Mouse (Mus musculus): ENCODE results near the gene Gramd1b. TPM values are rescaled to one million over a fixed set of nuclear protein-coding genes. Genes with fewer than 3 reads are reported as not detected.
A peak's percentile ranks its signal among the peaks of the same experiment; 100 is the strongest.

The Gramd1b gene
- 947 and 1,142 TPM in 2 replicates for total RNA-seq (2021)
- long read RNA-seq, full-length matches to known transcripts: 15 of 94 reads
- long read RNA-seq, partial matches to known transcripts: 12 of 94 reads
- long read RNA-seq, other reads (novel, unspliced or antisense): 67 of 94 reads

- DNase-seq: peak; percentile 54
Measured at GRCm38 (mm10) chr9:40531027-40531621, at the start of gene Gramd1b. TSS of gene Gramd1b (minus strand) at chr9:40531383.

DNA sequence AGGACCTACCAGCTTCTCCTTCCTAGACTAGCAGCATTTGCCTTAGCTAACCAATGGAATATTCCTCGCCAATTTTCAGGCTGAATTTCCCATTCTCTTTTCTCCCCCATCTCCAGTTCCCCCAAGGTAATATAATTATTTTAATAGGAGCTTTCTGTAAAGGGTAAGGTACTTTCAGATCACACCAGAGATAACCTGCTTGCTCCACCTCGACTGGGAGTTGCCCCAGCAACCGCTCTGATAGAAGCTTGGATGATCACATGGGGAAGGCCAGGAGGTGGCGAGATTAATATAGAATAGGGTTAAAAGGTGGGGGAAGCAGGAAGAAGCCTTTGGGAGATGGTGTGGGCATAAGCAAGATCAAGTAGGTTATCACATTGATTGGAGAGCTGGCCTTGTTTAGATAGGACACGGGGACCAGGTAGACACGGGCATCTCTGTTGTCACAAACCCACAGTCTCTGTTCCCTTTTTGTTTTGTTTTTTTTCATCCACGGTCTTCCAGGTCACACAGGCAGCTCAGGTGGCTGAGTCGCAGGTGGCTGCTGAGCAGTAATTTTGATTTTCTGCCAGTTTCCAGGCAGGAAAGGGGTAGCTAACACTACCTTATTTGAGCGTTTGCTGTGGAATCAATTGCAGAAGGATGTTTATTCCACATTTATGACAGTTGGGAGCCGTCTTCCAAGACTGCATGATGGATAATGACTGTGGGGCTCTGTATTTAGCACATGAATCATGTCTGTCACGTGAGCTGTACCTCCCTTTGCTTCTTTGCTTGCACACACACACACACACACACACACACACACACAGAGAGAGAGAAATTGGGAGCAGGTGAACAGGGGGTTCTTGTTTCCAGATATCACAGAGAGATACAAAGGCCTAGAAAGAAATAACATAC lies 47.8 kb upstream of the Gramd1b start:
- DNase-seq: no peak

- DNase-seq: no peak
Measured at GRCm38 (mm10) chr9:40577132-40577531, 45.9 kb upstream of the Gramd1b start.

DNA sequence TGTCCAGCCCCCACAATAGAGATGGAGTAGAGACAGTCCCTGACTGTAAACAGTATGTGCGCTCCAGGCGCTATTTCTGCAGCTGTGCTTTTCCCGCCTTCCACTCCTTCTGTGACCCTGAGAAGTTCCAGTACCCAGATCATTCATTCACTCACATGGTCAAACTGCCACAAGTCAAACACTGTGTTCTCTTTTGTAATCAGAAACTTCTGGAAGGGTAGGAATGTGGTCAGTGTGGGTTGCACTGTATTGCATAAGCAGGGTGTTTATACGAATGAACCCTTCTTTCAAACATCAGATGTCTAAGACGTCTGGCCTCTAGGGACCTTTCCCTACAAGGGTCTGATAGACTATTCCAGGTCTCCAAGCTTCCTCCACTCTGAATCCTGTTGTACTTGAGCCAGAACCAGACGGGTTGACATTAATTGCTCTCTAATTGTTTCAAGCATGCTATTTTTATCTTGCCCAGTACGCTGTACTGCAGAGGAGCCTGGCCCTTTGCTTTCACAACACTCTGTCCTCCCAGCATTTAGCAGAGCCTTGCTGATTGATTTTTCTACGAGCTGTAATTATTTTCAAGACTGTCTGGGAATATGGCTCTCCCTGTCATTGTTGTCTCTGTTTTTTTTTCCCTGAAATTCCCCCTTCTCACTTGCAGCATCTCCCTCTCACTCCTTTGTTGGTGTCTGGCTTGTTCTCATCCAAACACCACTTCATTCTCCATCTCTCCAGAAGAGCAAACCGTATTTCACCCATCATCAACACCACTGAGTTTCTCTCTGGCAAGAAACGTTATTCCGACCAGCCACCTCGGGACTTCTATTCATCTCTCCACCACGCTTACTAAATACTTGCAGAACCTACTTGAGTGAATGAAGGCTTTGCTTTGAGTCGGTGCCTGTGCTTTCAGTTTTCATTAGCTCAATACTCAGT lies 44.1 kb upstream of the Gramd1b start:
- DNase-seq: no peak

GRCm38 (mm10) chr9:40571280-40571679 lies 40.1 kb upstream of the Gramd1b start:
- DNase-seq: no peak

DNA sequence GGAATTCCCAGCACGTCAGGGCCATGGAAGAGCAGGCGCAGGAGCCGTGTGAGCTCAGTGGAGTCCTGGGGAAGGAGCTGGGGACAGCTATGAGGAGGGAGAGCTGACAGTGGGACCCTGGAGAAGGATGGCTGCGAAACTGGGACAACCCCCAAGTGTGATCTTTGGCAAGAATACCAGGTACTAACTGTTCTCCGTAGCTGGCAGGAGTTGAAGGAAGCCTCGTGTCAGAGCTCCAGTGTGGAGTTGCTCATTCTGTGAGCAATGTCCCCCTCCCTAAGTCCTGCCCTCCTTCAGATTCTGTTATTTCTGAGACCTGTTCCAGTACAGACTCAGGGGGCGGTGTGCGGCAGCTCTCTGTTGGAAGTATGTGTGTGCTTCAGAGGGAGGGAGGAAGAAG lies 36.9 kb upstream of the Gramd1b start:
- DNase-seq: no peak

DNA sequence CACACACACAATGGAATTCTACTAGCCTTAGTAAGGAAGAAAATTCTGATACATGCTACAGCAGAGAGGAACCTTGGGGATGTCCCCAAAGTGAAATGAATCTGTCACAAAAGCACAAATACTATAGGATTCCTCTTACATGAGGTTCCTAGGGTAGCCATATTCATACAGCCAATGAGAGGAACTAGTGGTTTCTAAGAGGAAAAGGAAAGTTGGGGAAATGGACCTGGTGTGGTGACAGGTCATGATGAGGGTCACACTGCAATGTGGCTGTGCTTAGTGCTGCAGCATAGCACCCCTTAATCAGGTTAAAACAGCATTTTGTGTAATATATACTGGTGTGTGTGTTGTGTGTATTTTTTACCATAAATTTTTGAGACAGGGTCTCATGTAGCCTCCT lies 32.6 kb upstream of the Gramd1b start:
- DNase-seq: no peak

DNA sequence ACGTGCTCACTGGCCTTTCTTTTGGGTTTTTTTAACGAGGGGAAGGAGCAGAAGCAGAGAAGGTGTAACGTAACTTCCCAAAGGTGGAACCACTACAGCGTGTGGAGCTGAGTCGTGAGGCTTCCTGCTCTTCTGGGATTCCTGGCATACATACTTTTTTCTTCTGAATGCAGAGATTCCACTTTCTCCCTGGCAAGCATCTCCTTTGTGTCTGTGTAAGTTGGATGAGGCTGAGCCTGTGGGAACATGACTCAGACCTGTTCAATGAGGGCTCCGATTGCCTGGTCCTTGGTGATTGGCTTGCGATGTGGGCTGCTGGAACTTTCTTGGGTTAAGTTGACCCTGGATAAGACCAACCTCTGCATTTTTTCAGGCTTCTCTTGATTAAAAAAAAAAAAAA lies 28.5 kb upstream of the Gramd1b start:
- DNase-seq: no peak

- no peak for DNase-seq
Measured at GRCm38 (mm10) chr9:40557796-40558195, 26.6 kb upstream of the Gramd1b start.

- DNase-seq: no peak
Measured at GRCm38 (mm10) chr9:40556396-40556795, 25.2 kb upstream of the Gramd1b start.

DNA sequence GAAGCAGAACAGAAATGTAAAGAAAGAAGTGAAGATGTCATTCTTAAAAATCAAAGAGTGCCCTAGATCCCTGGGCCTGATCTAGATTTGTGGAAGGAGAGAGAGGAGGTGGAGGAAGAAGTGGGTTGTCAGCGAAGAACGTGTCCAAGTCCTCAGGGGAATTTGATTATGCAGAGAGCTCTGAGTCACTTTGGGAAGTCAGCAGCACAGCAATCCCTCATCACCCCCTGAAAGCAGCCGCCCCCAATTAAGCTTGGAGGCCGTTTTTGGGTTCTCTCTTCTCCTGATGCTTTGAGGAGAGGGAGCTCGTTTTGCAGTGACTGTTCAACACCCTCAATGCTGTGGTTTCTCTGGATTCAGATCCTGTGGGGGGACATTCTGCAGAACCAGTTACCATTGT lies 24.1 kb upstream of the Gramd1b start:
- DNase-seq: no peak

DNA sequence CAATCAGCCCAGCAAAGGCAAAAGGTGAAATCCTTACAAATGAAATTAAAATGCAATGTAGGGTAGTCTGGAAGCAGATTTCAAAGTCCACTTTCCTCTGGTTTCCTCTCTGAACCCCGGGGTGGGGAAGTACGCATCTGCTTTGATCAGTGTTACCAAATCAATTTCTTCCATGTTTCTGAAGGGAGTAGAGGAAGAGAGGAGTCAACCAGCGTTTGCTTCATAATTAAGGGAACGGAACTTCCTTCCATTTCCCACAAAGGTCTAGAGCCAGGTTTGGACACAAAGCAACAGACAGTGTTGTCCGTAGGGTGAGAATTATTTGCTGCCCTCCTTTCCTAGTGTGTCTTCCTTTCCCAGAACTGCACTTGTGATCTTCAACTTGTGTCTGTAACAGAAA lies 16.7 kb upstream of the Gramd1b start:
- DNase-seq: no peak

DNA sequence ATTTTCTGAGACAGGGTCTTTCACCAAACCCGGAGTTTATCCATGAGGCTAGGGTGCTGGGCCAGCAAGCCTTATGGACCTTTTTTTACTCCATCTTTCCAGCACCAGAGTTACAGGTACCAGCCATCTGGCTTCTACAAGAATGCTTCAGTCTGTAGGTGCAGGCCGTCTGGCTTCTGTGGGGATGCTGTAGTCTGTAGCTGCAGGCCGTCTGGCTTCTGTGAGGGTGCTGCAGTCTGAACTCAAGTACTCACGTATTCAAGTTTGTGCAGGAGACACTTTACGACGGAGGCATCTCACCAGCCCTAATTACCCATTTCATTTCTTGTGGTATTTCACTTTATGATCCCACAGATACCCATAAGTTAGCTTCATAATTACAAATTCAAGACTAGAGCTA lies 14.0 kb upstream of the Gramd1b start:
- no peak for DNase-seq

DNA sequence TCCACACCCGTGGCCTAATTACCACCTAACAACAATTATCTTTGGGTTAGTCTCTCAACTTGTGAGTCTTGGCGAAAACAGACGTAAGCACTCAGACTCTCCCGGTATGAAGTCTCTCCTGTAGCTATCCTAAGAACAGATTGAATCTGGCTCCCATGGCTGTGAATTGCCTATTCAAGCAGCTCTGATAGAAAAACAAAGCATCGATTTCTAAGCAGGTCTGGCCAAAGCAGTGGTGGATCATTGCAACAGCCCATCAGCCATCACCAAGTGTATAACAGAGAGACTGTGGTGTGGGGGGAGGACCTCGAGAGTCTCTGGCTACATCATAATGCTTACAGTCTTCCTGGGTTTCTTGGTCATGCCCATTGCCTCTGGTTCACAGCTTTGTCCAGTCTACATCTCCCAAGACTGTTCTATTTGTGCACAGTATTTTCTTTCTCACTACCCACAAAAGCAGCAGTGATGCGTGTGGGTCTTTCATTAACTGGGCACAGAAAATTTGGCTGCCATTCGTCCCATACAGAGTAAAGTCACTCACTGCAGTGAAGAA lies 8.5 kb upstream of the Gramd1b start:
- no peak for DNase-seq

DNA sequence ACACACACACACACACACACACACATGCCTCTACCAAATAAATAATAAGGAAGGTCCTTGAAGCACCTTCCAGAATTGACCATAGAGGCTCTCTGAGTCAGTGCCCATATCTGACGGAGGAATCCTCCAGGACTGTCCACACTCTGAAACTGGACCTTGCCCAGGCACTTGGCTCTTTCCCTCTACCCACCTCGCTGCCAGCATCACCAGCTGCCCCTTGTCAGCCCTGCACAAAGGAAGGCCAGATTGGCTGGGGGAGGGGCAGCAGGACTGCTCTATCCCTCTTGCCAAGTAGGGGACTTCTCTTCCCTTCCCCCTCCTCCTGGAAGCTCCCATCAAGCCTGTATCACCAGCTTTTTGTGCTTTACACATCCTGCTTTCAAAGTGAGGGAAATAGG lies 6.5 kb upstream of the Gramd1b start:
- peak; percentile 51 for DNase-seq

DNA sequence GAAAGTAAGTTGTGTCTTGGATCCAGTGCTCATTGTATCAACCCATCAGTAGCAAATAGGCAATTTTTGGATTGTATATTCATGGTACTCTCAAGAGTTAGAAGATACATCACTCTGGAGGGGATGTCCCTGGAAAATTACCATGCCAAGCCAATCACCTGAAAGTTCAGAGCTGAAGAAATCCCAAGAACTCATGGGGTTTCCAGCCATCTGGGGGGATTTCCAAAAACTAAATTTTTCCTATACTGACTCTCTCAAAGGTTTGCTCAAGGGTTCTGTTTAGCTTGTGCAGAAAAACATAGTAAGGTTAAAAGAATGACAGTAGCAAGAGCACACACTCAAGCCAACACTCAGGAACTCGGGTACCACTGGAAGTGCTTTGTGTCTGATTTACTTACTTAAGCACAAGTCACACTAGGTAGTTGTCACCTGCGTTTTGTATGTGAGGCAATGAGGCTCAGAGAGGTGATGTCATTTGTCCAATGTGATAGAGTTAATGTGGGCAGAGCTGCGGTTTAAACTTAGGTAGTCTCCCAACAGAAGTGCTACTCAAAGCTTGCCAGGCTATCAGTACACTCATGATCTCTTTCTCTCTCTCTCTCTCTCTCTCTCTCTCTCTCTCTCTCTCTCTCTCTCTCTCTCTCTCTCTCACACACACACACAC lies 6.0 kb upstream of the Gramd1b start:
- no peak for DNase-seq

DNA sequence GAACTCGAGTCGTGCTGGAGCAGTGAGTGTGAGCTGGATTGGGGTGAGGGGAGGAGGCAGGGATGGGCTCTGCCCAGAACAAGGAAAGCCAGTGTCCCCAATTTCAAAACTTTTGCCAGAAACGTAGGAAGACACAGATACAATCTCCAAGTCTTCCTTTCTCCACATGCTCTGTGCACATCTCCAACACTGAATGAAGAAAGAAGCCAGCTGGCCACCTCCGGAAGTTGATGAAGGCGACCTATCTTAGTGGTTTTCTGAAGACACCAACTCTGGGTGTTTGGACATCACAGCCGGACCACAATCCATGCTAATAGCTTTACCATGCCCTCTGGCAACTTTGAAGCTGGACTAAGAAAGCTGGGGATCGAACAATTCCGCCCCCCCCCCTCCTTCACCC lies 647 bp downstream of the Gramd1b start:
- DNase-seq: no peak

- no peak for DNase-seq
Measured at GRCm38 (mm10) chr9:40528733-40529132, 2.5 kb downstream of the Gramd1b start.

GRCm38 (mm10) chr9:40526928-40527327 lies 4.3 kb downstream of the Gramd1b start:
- no peak for DNase-seq

DNA sequence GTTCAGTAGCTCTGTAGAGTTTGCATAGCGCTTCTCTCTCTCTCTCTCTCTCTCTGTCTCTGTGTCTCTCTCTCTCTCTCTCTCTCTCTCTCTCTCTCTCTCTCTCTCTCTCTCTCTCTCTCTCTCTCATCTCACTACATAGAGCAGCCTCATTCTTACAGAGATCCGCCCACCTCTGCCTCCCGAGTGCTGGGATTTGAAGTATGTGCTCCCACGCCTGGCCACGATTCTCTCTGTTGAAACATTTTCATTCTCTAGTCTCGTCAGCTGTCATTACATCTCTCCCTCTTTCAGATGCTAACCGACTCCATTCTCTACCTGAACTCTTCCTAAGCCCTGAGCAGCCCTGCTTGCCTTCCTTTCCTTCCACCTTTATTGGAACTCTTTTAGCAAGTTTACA lies 9.0 kb downstream of the Gramd1b start:
- DNase-seq: no peak

- no peak for DNase-seq
Measured at GRCm38 (mm10) chr9:40521097-40521496, 10.1 kb downstream of the Gramd1b start.

GRCm38 (mm10) chr9:40519294-40519693 lies 11.9 kb downstream of the Gramd1b start:
- DNase-seq: no peak

Measured in adrenal gland, postnatal 25 days (tissue).